Mouse (Mus musculus): Measurements from ENCODE around the gene Zbed4.

DNA sequence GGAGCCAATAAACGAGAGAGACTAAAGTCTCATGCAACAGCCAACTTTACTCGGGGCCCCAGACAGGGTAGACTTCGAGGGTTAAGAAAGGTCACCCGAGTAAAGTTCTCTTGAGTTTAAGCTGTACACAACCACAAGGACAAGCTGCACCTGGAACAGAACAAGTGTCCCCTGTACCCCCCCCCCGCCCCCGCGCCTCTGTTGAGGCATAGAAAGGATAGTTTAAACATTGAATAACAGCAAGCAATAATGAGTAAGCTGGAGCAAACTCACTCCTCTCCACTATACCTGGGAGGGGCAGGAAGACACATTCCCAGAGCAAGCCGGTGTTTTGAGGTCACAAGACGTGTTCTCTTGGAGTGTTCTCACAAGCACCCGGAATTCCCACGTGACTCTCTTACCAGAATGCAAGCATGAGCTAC, 48.5 kb downstream of the Zbed4 start:
- TF ChIP-seq POLR2A (IDR thresholded peaks at IDR 0.05; ENCODE audit: low read depth, low read length) (no peak), CTCF (IDR thresholded peaks at IDR 0.05; ENCODE audit: borderline replicate concordance, insufficient read depth, low read length) (no peak)
